Mouse (Mus musculus): ENCODE results near the gene Timp3. TPM values are rescaled to one million over a fixed set of nuclear protein-coding genes. Genes with fewer than 3 reads are reported as not detected.

Timp3 gene
- polyA plus RNA-seq, 1 experiment from 2014 or later: 42.3 TPM

DNA sequence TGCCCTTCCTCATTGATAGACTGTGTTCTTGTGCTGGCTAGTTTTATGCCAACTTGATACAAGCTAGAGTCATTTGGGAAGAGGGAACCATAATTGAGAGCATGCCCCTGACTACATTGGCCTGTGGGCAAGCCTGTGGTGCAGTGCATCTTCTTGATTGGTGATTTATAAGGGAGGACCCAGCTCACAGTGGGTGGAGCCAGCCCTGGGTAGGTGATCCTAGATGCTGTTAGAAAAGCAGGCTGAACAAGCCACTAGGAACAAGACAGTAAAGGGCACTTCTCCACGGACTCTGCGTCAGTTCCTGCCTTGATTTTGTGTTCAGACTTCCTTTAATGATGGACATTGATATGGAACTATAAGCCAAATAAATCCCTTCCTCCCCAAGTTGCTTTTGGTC is 84.5 kb downstream of the Timp3 start:
- Histone ChIP-seq H3K4me2 (replicated peaks) (no peak overlapping the region), H3K27ac (no peak overlapping the region), H3K4me1 (peaks cover 12% of the 10 kb centered on the region), H3K27me3 (no peaks in the 10 kb centered on the region), H3K4me3 (no peak overlapping the region), H3K36me3 (no peaks in the 10 kb centered on the region), H3K9me3 (replicated peaks) (no peaks in the 10 kb centered on the region), H3K9ac (no peak overlapping the region)
- no peak for ATAC-seq (ENCODE audit: low FRiP score)
- WGBS: 88% methylated on average over 2 of the region's 2 CpGs

- no peak overlapping the region for H3K4me3 ChIP-seq
- no peak overlapping the region for H3K4me2 ChIP-seq (replicated peaks)
- H3K27ac ChIP-seq: no peak overlapping the region
- no peak overlapping the region for H3K9ac ChIP-seq
- H3K9me3 ChIP-seq (replicated peaks): no peaks in the 10 kb centered on the region
- 63% methylated on average over 4 of the region's 4 CpGs for WGBS
- H3K27me3 ChIP-seq: no peaks in the 10 kb centered on the region
- ATAC-seq (ENCODE audit: low FRiP score): no peak
- H3K4me1 ChIP-seq: peaks cover 16% of the 10 kb centered on the region
- no peaks in the 10 kb centered on the region for H3K36me3 ChIP-seq
Observed at GRCm38 (mm10) chr10:86385656-86386055, 85.5 kb downstream of the Timp3 start.

GRCm38 (mm10) chr10:86386232-86386631 is 86.1 kb downstream of the Timp3 start:
- Histone ChIP-seq H3K4me3 (no peak overlapping the region), H3K4me1 (peaks cover 16% of the 10 kb centered on the region), H3K9ac (no peak overlapping the region), H3K4me2 (replicated peaks) (no peak overlapping the region), H3K36me3 (no peaks in the 10 kb centered on the region), H3K27me3 (no peaks in the 10 kb centered on the region), H3K27ac (no peak overlapping the region), H3K9me3 (replicated peaks) (no peaks in the 10 kb centered on the region)
- ATAC-seq (ENCODE audit: low FRiP score): no peak
- WGBS: 76% methylated on average over 4 of the region's 4 CpGs

DNA sequence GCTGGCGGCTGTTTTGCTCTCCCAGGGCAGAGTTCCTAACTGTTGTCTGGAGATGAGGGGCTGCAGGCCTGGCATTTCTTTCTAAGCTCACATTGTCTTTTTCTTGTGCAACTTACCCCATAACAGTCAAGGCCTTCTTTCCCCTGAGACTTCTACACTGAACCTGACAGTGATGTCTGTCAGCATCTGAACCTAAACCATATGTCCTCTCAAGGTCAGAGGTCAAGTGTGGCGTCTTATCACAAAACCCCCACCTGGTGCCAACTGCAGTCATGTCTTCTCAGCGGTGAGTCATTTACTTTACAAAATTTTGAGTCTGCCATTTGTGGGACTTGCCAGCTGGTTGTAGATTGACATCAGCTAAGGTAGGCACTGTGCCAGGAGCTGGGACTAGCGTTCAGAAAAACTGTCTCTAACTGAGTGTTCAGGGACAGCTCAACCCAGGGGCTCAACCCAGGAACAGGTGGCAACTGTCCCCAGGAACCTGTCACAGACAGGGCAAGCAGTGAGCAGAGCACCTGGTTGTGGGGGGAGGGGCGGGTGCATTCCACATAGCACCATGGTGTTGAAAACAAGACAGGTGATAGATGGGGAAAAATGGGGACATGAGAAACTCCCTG is 87.8 kb downstream of the Timp3 start:
- 72% methylated on average over 5 of the region's 5 CpGs for WGBS
- no peak overlapping the region for H3K9ac ChIP-seq
- H3K9me3 ChIP-seq (replicated peaks): no peaks in the 10 kb centered on the region
- H3K4me2 ChIP-seq (replicated peaks): no peak overlapping the region
- no peaks in the 10 kb centered on the region for H3K27me3 ChIP-seq
- no peak for ATAC-seq (ENCODE audit: low FRiP score)
- H3K4me1 ChIP-seq: peaks cover 16% of the 10 kb centered on the region
- no peak overlapping the region for H3K27ac ChIP-seq
- no peak overlapping the region for H3K4me3 ChIP-seq
- no peaks in the 10 kb centered on the region for H3K36me3 ChIP-seq

DNA sequence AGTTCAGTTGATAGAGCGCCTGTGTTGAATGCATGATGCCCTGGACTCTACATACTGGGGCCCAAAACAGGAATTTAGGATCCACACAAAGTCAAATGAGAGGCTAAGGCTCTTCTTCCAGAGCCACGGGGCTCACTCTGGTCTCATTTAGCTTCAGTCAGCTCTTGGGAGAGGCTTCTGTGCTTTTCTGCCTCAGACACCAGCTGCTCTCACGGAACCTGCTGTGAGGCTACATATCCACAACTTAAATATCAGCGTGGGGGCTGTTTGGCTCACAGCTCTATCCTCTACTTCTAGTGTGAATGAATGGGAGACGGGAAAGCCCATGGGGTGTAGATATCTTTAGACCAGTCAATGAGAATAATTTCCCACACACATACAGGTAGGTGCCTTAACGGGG is 88.6 kb downstream of the Timp3 start:
- no peak overlapping the region for H3K27ac ChIP-seq
- 68% methylated on average over 6 of the region's 6 CpGs for WGBS
- no peaks in the 10 kb centered on the region for H3K27me3 ChIP-seq
- ATAC-seq (ENCODE audit: low FRiP score): no peak
- no peaks in the 10 kb centered on the region for H3K36me3 ChIP-seq
- H3K9me3 ChIP-seq (replicated peaks): no peaks in the 10 kb centered on the region
- no peak overlapping the region for H3K4me3 ChIP-seq
- peaks cover 16% of the 10 kb centered on the region for H3K4me1 ChIP-seq
- no peak overlapping the region for H3K4me2 ChIP-seq (replicated peaks)
- no peak overlapping the region for H3K9ac ChIP-seq

DNA sequence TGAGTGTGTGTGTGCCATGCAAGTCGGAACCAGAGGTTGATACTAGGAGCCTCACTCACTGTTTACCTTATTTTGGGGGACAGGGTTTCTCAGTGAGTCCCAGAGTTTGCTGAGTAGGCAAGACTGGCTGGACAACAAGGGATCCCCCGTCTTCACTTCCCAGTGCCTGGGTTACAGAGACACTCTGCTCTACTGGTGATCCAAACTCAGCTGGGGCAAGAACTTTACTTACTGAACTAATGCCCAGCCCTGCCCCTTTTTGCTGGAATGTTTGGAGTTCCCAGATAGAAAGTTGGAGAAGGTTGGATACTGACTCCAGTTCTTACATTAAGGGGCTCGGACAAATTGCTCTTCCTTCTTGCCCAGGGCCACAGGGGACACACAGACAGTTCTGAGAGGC is 89.2 kb downstream of the Timp3 start:
- Histone ChIP-seq H3K27me3 (no peaks in the 10 kb centered on the region), H3K9ac (no peak overlapping the region), H3K9me3 (replicated peaks) (no peaks in the 10 kb centered on the region), H3K4me3 (no peak overlapping the region), H3K36me3 (no peaks in the 10 kb centered on the region), H3K27ac (no peak overlapping the region), H3K4me2 (replicated peaks) (no peak overlapping the region), H3K4me1 (peaks cover 16% of the 10 kb centered on the region)
- ATAC-seq (ENCODE audit: low FRiP score): no peak
- 87% methylated on average over 3 of the region's 3 CpGs for WGBS

DNA sequence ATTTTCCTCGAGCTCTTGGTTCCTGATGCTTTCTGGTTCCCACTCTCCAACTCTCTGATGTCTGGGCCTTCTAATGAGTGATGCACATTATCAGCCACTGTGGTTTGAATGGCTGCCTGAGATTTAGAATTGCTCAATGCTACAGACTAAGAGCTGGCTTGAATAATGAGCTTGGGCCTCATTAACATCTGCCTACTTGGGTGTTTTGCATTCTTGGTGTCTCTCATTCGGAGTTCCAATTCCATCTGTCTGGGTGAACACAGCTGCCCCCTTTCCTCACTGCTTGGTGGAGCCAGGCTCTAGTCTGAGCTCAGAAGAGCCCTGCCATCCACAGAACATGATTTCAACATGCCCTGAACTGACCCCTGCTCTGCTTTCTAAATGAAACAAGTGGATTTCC is 89.7 kb downstream of the Timp3 start:
- 41% methylated on average over 2 of the region's 2 CpGs for WGBS

DNA sequence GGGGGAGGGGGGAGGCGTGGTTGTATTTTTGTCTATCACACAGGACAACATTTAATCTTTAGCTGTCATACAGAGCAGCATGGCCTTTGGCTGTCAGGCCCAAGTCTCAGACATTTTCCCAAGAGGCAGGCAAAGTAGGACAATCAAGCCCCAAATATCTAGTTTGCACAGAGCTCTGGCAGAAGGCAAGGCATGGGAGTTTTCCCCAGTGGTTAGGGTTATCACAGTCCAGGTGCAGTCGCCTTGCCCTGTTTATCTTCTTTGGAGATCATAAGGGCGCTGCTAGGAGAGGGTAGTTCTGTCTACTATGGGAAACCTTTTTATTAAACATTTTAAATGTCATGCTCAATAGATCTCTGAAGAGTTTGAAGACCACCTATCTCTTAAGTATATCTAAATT is 92.2 kb downstream of the Timp3 start:
- no peaks in the 10 kb centered on the region for H3K36me3 ChIP-seq
- no peak for ATAC-seq (ENCODE audit: low FRiP score)
- WGBS: 91% methylated on average over 3 of the region's 3 CpGs

More for the DNA sequence above, 89.7 kb downstream of the Timp3 start:
- Histone ChIP-seq H3K9me3 (replicated peaks) (no peaks in the 10 kb centered on the region; the same call in 1 of the 2 replicates), H3K4me3 (no peak overlapping the region), H3K4me2 (replicated peaks) (no peak overlapping the region), H3K9ac (no peak overlapping the region), H3K27me3 (no peaks in the 10 kb centered on the region), H3K36me3 (no peaks in the 10 kb centered on the region), H3K27ac (no peak overlapping the region), H3K4me1 (peaks cover 16% of the 10 kb centered on the region)
- ATAC-seq (ENCODE audit: low FRiP score): 0 out of 2 replicates have a peak, but pooled peaks have one; percentile 35

DNA sequence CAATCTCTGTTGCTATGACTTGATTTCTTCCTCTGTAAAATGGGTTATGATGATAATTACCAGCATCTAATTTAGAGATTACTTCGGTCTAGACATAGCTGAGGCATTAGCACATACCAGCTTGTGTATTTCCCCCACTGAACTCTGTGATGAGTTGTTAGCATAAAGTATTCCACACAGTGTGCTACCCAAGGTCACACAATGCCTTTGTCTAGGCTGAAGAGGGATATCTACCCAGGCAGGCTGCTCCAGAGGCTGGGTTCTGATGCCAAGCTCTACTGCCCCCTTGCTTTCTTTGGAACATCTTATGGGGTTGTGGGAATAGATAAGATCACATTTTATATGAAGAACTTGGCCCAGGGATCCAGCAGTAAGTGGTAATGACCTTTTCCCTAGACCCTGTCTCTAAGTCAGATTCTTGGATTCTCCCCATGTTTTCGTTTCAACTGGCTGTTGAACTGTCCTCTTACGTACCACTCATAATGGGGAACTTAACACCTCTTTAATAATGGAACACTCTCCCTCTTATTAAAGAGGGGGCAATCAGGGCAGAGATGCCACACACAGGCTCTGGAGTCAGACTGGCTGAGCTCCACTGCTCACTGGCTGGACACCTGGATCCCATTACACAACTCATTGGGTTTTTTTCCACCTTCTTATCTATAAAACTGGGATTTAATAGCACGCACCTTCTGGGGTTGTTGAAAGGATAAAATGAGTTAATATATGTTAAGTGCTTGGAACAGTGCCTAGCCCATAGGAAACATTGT is 97.6 kb downstream of the Timp3 start:
- Histone ChIP-seq H3K27me3 (no peaks in the 10 kb centered on the region), H3K27ac (no peak overlapping the region), H3K4me1 (no peaks in the 10 kb centered on the region), H3K4me3 (no peak overlapping the region), H3K9me3 (replicated peaks) (no peaks in the 10 kb centered on the region; the same call in 1 of the 2 replicates), H3K4me2 (replicated peaks) (no peak overlapping the region), H3K9ac (no peak overlapping the region), H3K36me3 (no peaks in the 10 kb centered on the region)
- ATAC-seq (ENCODE audit: low FRiP score): no peak
- 83% methylated on average over 4 of the region's 4 CpGs for WGBS

More for the DNA sequence above, 92.2 kb downstream of the Timp3 start:
- Histone ChIP-seq H3K4me1 (peaks cover 16% of the 10 kb centered on the region), H3K4me2 (replicated peaks) (no peak overlapping the region), H3K27ac (no peak overlapping the region), H3K4me3 (no peak overlapping the region), H3K9ac (no peak overlapping the region), H3K9me3 (replicated peaks) (no peaks in the 10 kb centered on the region; the same call in 1 of the 2 replicates), H3K27me3 (no peaks in the 10 kb centered on the region)

DNA sequence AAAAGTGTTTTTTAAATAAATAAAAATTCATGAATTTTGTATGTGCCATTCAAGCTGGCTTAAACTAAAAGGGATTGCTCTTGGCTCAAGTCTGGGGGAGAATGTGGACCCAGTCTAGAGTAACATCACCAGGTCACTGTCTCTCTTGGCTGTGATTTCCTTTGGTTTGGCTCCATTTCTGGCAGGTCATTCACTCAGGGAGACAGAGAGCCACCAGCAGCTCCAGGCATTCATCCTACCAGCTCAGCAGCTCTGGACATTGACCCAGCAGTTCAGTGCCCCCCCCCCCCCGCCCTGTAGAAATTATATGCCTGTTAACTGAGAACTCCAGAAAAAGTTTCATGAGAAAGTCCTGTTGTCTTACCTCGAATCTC is 98.2 kb downstream of the Timp3 start:
- Histone ChIP-seq H3K4me3 (no peak overlapping the region), H3K27me3 (no peaks in the 10 kb centered on the region), H3K9ac (no peak overlapping the region), H3K27ac (no peak overlapping the region), H3K9me3 (replicated peaks) (no peaks in the 10 kb centered on the region; the same call in 1 of the 2 replicates), H3K36me3 (no peaks in the 10 kb centered on the region), H3K4me2 (replicated peaks) (no peak overlapping the region), H3K4me1 (no peaks in the 10 kb centered on the region)
- 60% methylated on average over 2 of the region's 2 CpGs for WGBS
- no peak for ATAC-seq (ENCODE audit: low FRiP score)

Data from hindbrain, embryonic 12.5 days (tissue).